Comparison of ENCODE assay signal across 20 mouse cellular contexts in genomic region chr14:15880146-15880545, GRCm38 (mm10).
DNase-seq lines count a peak whose midpoint lies in the region; ATAC-seq and TF ChIP-seq lines count a peak whose summit lies in the region.
"Had no signal": no experiment of that assay in that cellular context is flagged by ENCODE, and none has a peak within 500 bp of the region (broad histone marks: within the 10 kb centered on the region; RNA-seq: fewer than 3 reads in every experiment).

No protein-coding gene starts in this region.

- H3K4me1 ChIP-seq in ES-E14 (ENCODE audit: control insufficient read depth in 2 of 2, insufficient read depth in 2 of 2, low read length in 2 of 2, poor library complexity in 1 of 2) = no peaks in the 10 kb centered on the region
- no peaks in the 10 kb centered on the region for H3K4me1 ChIP-seq in hindbrain, embryonic 13.5 days (replicated peaks)
- H3K4me1 ChIP-seq: embryonic facial prominence, embryonic 10.5 days; forebrain, embryonic 13.5 days; heart, embryonic 15.5 days; hindbrain, embryonic 15.5 days had no signal

- WGBS in hindbrain, embryonic 13.5 days = 76% methylated on average over 3 of the region's 3 CpGs

- no peak overlapping the region for H3K9ac ChIP-seq in ES-E14 (ENCODE audit: insufficient read depth, low read depth, low read length, poor library complexity, severe bottlenecking)
- H3K9ac ChIP-seq in hindbrain, embryonic 13.5 days = no peak overlapping the region
- H3K9ac ChIP-seq: forebrain, embryonic 13.5 days; forebrain, postnatal 0 days; heart, embryonic 15.5 days; hindbrain, embryonic 15.5 days had no signal

- no peak for ATAC-seq in hindbrain, embryonic 13.5 days (ENCODE audit: low FRiP score)
- ATAC-seq: forebrain, embryonic 13.5 days; forebrain, postnatal 0 days; intestine, postnatal 0 days; Patski had no signal

- H3K4me3 ChIP-seq in ES-E14 (ENCODE audit: insufficient read depth in 1 of 2, low read depth in 1 of 2, low read length in 2 of 2, poor library complexity in 1 of 2, severe bottlenecking in 1 of 2) = peak overlapping the region; percentile 19 to 40; a peak in 2 of 4 replicates
- no peak overlapping the region for H3K4me3 ChIP-seq in hindbrain, embryonic 13.5 days
- H3K4me3 ChIP-seq: embryonic facial prominence, embryonic 10.5 days; forebrain, embryonic 13.5 days; heart, adult 2 months; heart, embryonic 15.5 days; hindbrain, embryonic 15.5 days had no signal

- H3K36me3 ChIP-seq in ES-E14 (ENCODE audit: control insufficient read depth, insufficient read depth, low read length, poor library complexity, severe bottlenecking) = no peaks in the 10 kb centered on the region
- no peaks in the 10 kb centered on the region for H3K36me3 ChIP-seq in hindbrain, embryonic 13.5 days
- H3K36me3 ChIP-seq: embryonic facial prominence, embryonic 10.5 days; heart, embryonic 15.5 days; hindbrain, embryonic 15.5 days had no signal

- no peaks in the 10 kb centered on the region for H3K9me3 ChIP-seq in ES-E14 (ENCODE audit: control insufficient read depth, insufficient read depth, low read depth, low read length)
- H3K9me3 ChIP-seq in hindbrain, embryonic 13.5 days = no peaks in the 10 kb centered on the region
- H3K9me3 ChIP-seq: embryonic facial prominence, embryonic 10.5 days; forebrain, embryonic 13.5 days; heart, embryonic 15.5 days; hindbrain, embryonic 15.5 days had no signal

- in situ Hi-C loops in ES-E14 (cut with MboI; ENCODE audit: low sequenced_read_pairs in 2 of 2, unreplicated experiment in 2 of 2) = loop anchor here in 1 of 2 experiments (25.0 kb wide), 1 partner anchor 518 kb away; no protein-coding TSS in a partner anchor

- H3K4me2 ChIP-seq in hindbrain, embryonic 13.5 days = no peak overlapping the region
- H3K4me2 ChIP-seq: forebrain, embryonic 13.5 days; heart, embryonic 11.5 days; heart, embryonic 15.5 days; hindbrain, embryonic 15.5 days had no signal

- no peaks in the 10 kb centered on the region for H3K27me3 ChIP-seq in hindbrain, embryonic 13.5 days
- H3K27me3 ChIP-seq: forebrain, embryonic 13.5 days; heart, embryonic 15.5 days; hindbrain, embryonic 15.5 days; Patski had no signal

- H3K27ac ChIP-seq in ES-E14 (ENCODE audit: insufficient read depth, low read depth, low read length, poor library complexity, severe bottlenecking) = no peak overlapping the region
- no peak overlapping the region for H3K27ac ChIP-seq in hindbrain, embryonic 13.5 days
- H3K27ac ChIP-seq: embryonic facial prominence, embryonic 10.5 days; forebrain, embryonic 13.5 days; heart, adult 2 months; heart, embryonic 15.5 days; hindbrain, embryonic 15.5 days had no signal

- DNase-seq in cerebellum, adult 18-20 months = peak; percentile 18 to 22
- no peak for DNase-seq in cerebellum, postnatal 4 days (ENCODE audit: low spot score in 2 of 2)
- DNase-seq in ES-E14 (ENCODE audit: low read depth, low spot score) = no peak
- DNase-seq in cerebellum, adult 8-10 months = peak; percentile 23
- DNase-seq in thymus, postnatal 14 days = no peak
- no peak for DNase-seq in spleen, adult 12 weeks (ENCODE audit: low spot score)
- DNase-seq: adrenal gland, postnatal 10 days; forebrain, postnatal 0 days; gastrocnemius, postnatal 14 days; heart, adult 2 months; heart, postnatal 14 days; kidney, adult 8-10 months had no signal

TF ChIP-seq in ES-E14, 5 proteins besides CTCF, POLR2A, EP300 and RAD21:
- TF ChIP-seq ZC3H11A (IDR thresholded peaks at IDR 0.05; ENCODE audit: borderline replicate concordance, low read depth, low read length) (no peak), ZNF384 (IDR thresholded peaks at IDR 0.05; ENCODE audit: low read depth, low read length) (no peak), CHD2 (IDR thresholded peaks at IDR 0.05; ENCODE audit: low read depth, low read length) (no peak), HCFC1 (IDR thresholded peaks at IDR 0.05; ENCODE audit: borderline replicate concordance, insufficient read depth, low read length) (no peak), MAFK (IDR thresholded peaks at IDR 0.05; ENCODE audit: insufficient read depth, low read depth, low read length) (no peak)
TF ChIP-seq in ES-E14: peak in this region for 0.

Comparison
In these comparisons a context has a peak if more than half of its experiments do, and no peak if none do; other contexts are left out.
1. DNase-seq: peak in cerebellum, adult 18-20 months (2 of 2) and cerebellum, adult 8-10 months (single experiment); none in cerebellum, postnatal 4 days (0 of 2), ES-E14 (single experiment), thymus, postnatal 14 days (single experiment) and spleen, adult 12 weeks (single experiment).